Mouse (Mus musculus) cerebellum, adult 2 months (tissue): ENCODE results near the gene Wfs1. TPM values are rescaled to one million over a fixed set of nuclear protein-coding genes. Genes with fewer than 3 reads are reported as not detected.
A peak's percentile ranks its signal among the peaks of the same experiment; 100 is the strongest.

Source experiments
- DNase-seq, 2 experiments: peaks; one replicate each; pipeline ENCODE4 v3.0.0; 2021
- H3K27ac ChIP-seq: fragments of 200-500 bp; 2 replicates; pipeline ENCODE4 v1.5.1; 2012; ENCODE audit warnings: low read length, control low read depth, inconsistent platforms; ENCODE audit not compliant: insufficient read depth
- H3K27me3 ChIP-seq: fragments of 200-500 bp; 2 replicates; pipeline ENCODE4 v1.6.1; 2012; ENCODE audit warnings: inconsistent platforms, mild to moderate bottlenecking, low read length, moderate library complexity; ENCODE audit not compliant: control insufficient read depth, insufficient read depth
- H3K4me1 ChIP-seq: fragments of 200-500 bp; 2 replicates; pipeline ENCODE4 v1.6.1; 2011; ENCODE audit warnings: low read length; ENCODE audit not compliant: control insufficient read depth, insufficient read depth
- H3K4me3 ChIP-seq: fragments of 200-500 bp; replicated peaks from 2 replicates; pipeline ENCODE3; 2011; ENCODE audit warnings: mild to moderate bottlenecking, low read depth, low read length, control low read depth; ENCODE audit not compliant: insufficient read depth
- CTCF ChIP-seq: fragments of 200-500 bp; IDR thresholded peaks from 2 replicates; pipeline ENCODE4 v1.5.1; 2011; ENCODE audit warnings: low read depth, mild to moderate bottlenecking, control low read depth, low read length, moderate library complexity, borderline replicate concordance; ENCODE audit not compliant: insufficient read depth
- POLR2A ChIP-seq: fragments of 200-500 bp; IDR thresholded peaks from 2 replicates; pipeline ENCODE4 v1.6.1; 2011; ENCODE audit warnings: low read length, control low read depth, borderline replicate concordance; ENCODE audit not compliant: insufficient read depth
- WGBS: fragments of 180-500 bp; shearing (Covaris S2); methylation state at CpG from one replicate; pipeline ENCODE4 v1.1.7; 2018; 5-methylcytosine and 5-hydroxymethylcytosine counted together
- polyA plus RNA-seq: library from polyadenylated mRNA; depleted of rRNA; stranded (reverse); fragments of >200 nt; gene quantifications from 2 replicates; pipeline ENCODE4 v1.2.3, GENCODE M21; 2012; rRNA removed

Wfs1 gene
- polyA plus RNA-seq, 1 experiment, result 27.2 TPM

- Histone ChIP-seq H3K27me3 (no peaks in the 10 kb centered on the region), H3K4me1 (peaks cover 92% of the 10 kb centered on the region), H3K4me3 (no peak overlapping the region), H3K27ac (peak overlapping the region; percentile 45)
- TF ChIP-seq POLR2A, result no peak
- WGBS, result 6% methylated on average over 7 of the region's 7 CpGs
- peak in 1 of 2 experiments; percentile 35 for DNase-seq
Observed at GRCm38 (mm10) chr5:36918016-36918415, 71.0 kb downstream of the Wfs1 start.

DNA sequence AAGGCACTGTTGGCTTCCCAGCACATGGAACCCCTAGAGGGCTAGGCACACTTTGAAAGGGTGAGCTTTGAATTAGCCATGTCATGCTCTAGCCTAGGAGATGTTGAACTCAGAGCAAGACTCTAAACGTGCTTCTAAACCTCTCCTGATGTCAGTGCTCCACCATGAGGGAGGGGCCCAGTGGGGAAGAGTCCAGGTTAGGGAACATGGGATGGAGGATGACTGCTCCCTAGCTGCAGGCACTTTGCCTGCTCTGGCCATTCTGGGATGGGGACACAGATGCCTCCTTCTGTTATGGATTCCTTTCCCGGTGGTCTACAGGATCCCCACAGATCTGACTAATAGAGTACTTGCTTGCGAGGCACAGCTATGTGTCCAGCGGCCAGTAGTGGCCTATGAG lies 71.8 kb downstream of the Wfs1 start:
- TF ChIP-seq CTCF (peak; percentile 27; the same call in 1 of the 2 replicates), POLR2A (no peak)
- Histone ChIP-seq H3K27me3 (no peaks in the 10 kb centered on the region), H3K27ac (peak overlapping the region; percentile 45), H3K4me1 (peaks cover 92% of the 10 kb centered on the region), H3K4me3 (no peak overlapping the region)
- 34% methylated on average over 4 of the region's 4 CpGs for WGBS
- DNase-seq, result peak in 1 of 2 experiments; percentile 40

DNA sequence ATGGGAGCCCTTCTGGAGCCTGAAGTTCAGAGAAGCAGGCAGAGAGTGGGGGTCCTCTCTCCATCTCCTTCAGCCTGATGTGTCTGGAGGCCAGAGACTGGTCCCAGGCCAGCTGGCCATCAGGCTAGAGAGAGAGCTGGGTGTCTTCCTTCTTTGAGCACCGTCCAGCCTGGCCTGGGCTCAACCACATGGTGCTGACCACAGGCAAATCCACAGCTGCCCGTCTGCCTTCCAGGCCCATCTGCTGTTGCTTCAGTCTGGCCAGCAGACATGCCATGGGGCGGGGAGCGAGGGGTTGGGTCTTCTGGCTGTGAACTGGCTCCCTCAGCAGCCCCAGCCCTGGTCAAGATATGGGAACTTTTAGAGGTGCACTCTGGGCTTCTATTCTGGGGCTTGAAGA lies 72.4 kb downstream of the Wfs1 start:
- WGBS, result 11% methylated on average over 4 of the region's 4 CpGs
- Histone ChIP-seq H3K27me3 (no peaks in the 10 kb centered on the region), H3K27ac (no peak overlapping the region; the same call in 1 of the 2 replicates), H3K4me1 (peaks cover 90% of the 10 kb centered on the region), H3K4me3 (no peak overlapping the region)
- peak; percentile 55 to 66 for DNase-seq
- TF ChIP-seq POLR2A (no peak), CTCF (no peak)

Other genes starting within 250 kb of the Wfs1 start
- 27.0 and 27.7 TPM in 2 replicates for gene Bloc1s4, start 240.6 kb downstream of the Wfs1 start, polyA plus RNA-seq
- 323 and 355 TPM in 2 replicates for gene Mrfap1, start 192.4 kb downstream of the Wfs1 start, polyA plus RNA-seq
- gene Man2b2, start 158.6 kb downstream of the Wfs1 start, polyA plus RNA-seq, result 29.2 and 30.1 TPM in 2 replicates
- 259 and 273 TPM in 2 replicates for gene Ppp2r2c, start 120.7 kb downstream of the Wfs1 start, polyA plus RNA-seq
- gene Gm1043, start 96.2 kb upstream of the Wfs1 start, polyA plus RNA-seq, result 5.9 and 6.0 TPM in 2 replicates